Mouse (Mus musculus): ENCODE measurements around the gene Kif3b. TPM values are rescaled to one million over a fixed set of nuclear protein-coding genes. Genes with fewer than 3 reads are reported as not detected.

The Kif3b gene
- polyA plus RNA-seq (2012) = 1.8 and 2.1 TPM in 2 replicates

DNA sequence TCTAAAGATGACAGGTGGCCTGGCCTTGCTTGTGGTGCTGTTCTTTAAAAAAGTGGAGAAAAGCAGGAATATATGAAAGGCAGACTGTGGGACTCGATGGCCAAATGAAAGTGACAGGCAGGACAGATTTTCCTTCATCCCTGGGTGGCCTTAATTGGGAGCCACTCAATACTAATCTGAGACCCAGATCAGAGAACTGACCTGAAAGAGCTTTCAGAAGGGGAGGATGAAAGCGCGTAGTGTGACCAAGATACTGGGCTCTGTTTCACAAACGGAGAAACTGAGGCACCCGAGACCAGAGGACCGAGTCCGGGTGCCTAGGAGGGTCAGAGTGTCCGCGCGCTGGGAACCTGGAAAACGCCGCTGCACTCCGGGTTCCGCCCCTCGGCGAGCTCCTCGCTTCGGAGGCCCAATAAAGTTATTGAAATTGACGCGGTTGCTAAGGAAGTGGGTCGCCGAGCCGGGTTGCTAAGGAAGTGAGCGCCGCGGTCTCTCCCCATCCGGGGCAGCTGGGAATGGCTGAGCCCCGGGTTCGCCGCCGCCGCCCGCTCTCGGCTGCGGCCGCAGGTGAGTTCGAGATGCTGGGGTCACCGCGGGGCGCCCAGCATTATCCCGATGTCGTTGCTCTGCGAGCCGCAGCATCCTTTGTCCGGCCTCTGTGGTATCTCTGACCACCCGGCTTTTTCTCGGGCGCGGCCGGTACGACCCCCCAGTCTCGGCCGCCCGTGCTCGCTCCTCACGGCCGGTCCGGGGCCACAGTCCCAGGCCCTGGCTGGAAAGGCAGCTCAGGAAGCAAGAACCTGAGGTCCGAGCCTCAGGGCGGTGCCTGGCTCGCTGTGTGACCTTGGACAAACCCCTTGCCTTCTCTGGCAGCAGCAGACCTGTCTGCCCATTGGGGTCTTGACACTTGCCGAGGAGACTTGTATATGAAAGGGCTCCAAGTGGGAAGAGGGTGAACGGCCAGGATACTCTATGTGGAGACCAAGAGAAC is at the start of gene Kif3b:
Gene Kif3b, plus strand, starts transcription at position 476 of the 991 bp plus-strand sequence.

DNA sequence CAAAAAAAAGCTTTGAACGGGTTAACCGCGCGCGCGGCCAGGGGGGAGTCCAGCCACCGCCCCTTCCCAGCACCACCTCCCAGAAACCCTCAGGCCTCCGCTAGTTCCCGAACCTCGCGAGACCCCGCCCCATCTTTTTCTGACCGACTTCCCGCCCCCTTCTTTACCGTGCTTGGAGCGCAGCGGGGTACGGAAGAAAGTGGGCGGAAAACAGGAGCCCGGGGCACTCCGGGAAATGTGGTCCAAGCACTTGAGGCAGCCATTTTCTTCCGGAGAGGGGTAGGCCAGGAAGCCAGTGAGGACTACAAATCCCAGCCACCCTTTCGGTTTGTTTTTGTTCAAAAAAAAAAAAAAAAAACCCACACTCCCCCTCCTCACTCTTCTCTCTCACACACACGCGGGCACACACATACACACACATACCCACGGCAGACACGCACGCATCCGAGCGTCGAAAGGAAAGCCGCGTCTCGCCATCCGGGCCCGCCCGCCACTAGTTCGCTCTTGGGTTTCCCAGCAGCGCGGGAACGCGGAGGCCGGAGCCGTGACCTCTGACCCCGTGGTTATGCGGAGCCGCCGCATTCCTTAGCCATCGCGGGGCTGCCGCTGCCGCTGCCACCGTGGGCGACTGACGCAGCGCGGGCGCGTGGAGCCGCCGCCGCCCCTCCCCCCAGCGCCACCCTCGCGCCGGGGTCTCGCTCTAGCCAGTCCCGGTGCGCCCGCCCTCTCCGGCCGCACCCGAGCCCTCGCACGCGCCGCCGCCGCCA is 54.4 kb downstream of the Kif3b start, which contains the start of gene Asxl1:
Gene Asxl1, plus strand, starts transcription at position 376 of the 767 bp plus-strand sequence.

Other genes starting within 250 kb of the Kif3b start
- gene Ccm2l, start 225.5 kb upstream of the Kif3b start, polyA plus RNA-seq (2012) = 3.8 and 5.4 TPM in 2 replicates
- gene Hck, start 182.9 kb upstream of the Kif3b start, polyA plus RNA-seq (2012) = 9.8 and 12.6 TPM in 2 replicates
- 36.2 and 36.5 TPM in 2 replicates for gene Tm9sf4, start 130.1 kb upstream of the Kif3b start, polyA plus RNA-seq (2012)
- gene Tspyl3, start 66.0 kb upstream of the Kif3b start, polyA plus RNA-seq (2012) = 5.6 and 5.8 TPM in 2 replicates
- 17.3 and 18.7 TPM in 2 replicates for gene Plagl2, start 50.0 kb upstream of the Kif3b start, polyA plus RNA-seq (2012)
- gene Pofut1, start 49.9 kb upstream of the Kif3b start, polyA plus RNA-seq (2012) = 7.6 and 8.2 TPM in 2 replicates
- gene Asxl1, start 54.4 kb downstream of the Kif3b start, polyA plus RNA-seq (2012) = 13.8 and 19.9 TPM in 2 replicates
- gene 4930404H24Rik, start 201.4 kb downstream of the Kif3b start, polyA plus RNA-seq (2012) = not detected in 2 replicates
- gene Nol4l, start 238.6 kb downstream of the Kif3b start, polyA plus RNA-seq (2012) = 11.1 and 23.5 TPM in 2 replicates